Mouse (Mus musculus) bone marrow, adult 2 months (tissue): Measurements from ENCODE around the gene Clip3.

Experiments
- CTCF ChIP-seq: fragments of 200-500 bp; IDR thresholded peaks from 2 replicates; pipeline ENCODE4 v1.5.1; 2011; ENCODE audit warnings: low read length, control low read depth; ENCODE audit not compliant: control insufficient read depth, insufficient read depth
- POLR2A ChIP-seq: fragments of 200-500 bp; IDR thresholded peaks from 2 replicates; pipeline ENCODE4 v1.6.1; 2011; ENCODE audit warnings: low read depth, mild to moderate bottlenecking, control low read depth, low read length, borderline replicate concordance; ENCODE audit not compliant: control insufficient read depth

GRCm38 (mm10) chr7:30282740-30283139 lies 8.8 kb upstream of the Clip3 start:
- no peak for TF ChIP-seq CTCF
- no peak for TF ChIP-seq POLR2A
